Mouse (Mus musculus) forebrain, postnatal 0 days (tissue): ENCODE data around the gene Pcsk7. TPM values are rescaled to one million over a fixed set of nuclear protein-coding genes. Genes with fewer than 3 reads are reported as not detected.

Experiments used
- ATAC-seq: fragments of 200-750 bp; cut with Nextera tagmentation; 2 replicates; pipeline ENCODE4 v1.8.0; 2017; ENCODE audit warnings: mild to moderate bottlenecking, moderate library complexity
- DNase-seq: peaks from one replicate; pipeline ENCODE4 v3.0.0-alpha.2; 2015
- H3K27ac ChIP-seq: fragments of 300-500 bp; sonication (generic); 2 replicates; pipeline ENCODE4 v1.5.1; 2014; ENCODE audit warnings: low read depth, mild to moderate bottlenecking, antibody characterized with exemption, low read length, moderate library complexity, mixed read lengths
- H3K27me3 ChIP-seq: fragments of 300-500 bp; sonication (generic); 2 replicates; pipeline ENCODE4 v1.6.1; 2014; ENCODE audit warnings: mild to moderate bottlenecking, low read length, mixed read lengths; ENCODE audit not compliant: insufficient read depth
- H3K36me3 ChIP-seq: fragments of 300-500 bp; sonication (generic); 2 replicates; pipeline ENCODE4 v1.6.1; 2014; ENCODE audit warnings: mild to moderate bottlenecking, moderate library complexity; ENCODE audit not compliant: insufficient read depth
- H3K4me1 ChIP-seq: fragments of 300-500 bp; sonication (generic); 2 replicates; pipeline ENCODE4 v1.6.1; 2014; ENCODE audit warnings: antibody characterized with exemption; ENCODE audit not compliant: insufficient read depth
- H3K4me2 ChIP-seq: fragments of 300-500 bp; sonication (generic); 2 replicates; pipeline ENCODE4 v1.6.1; 2014; ENCODE audit warnings: low read depth, mild to moderate bottlenecking, moderate library complexity
- H3K4me3 ChIP-seq: fragments of 300-500 bp; sonication (generic); 2 replicates; pipeline ENCODE4 v1.5.1; 2014; ENCODE audit warnings: low read depth, low read length, mixed read lengths
- H3K9ac ChIP-seq: fragments of 300-500 bp; sonication (generic); 2 replicates; pipeline ENCODE4 v1.6.1; 2014; ENCODE audit warnings: mild to moderate bottlenecking
- H3K9me3 ChIP-seq: fragments of 300-500 bp; sonication (generic); 2 replicates; pipeline ENCODE4 v1.6.1; 2016; ENCODE audit warnings: low read length
- CTCF ChIP-seq: sonication (generic); IDR thresholded peaks from 2 replicates; pipeline ENCODE4 v1.5.1; 2016; ENCODE audit warnings: antibody characterized with exemption, control low read depth, low read depth
- WGBS: fragments of 180-500 bp; shearing (Covaris S2); extraction: QIAGEN DNeasy Blood & Tissue Kit; methylation state at CpG from one replicate; pipeline ENCODE4 v1.1.7; 2014; 5-methylcytosine and 5-hydroxymethylcytosine counted together
- polyA plus RNA-seq: library from polyadenylated mRNA; unstranded; fragments of >200 nt; fragmentation: Nextera tagmentation; extraction: Ambion mirVana; gene quantifications from 2 replicates; pipeline ENCODE4 v1.2.1, GENCODE M21; 2015
- total RNA-seq: library from RNA; depleted of rRNA; stranded (reverse); fragments of >200 nt; gene quantifications from 2 replicates; pipeline ENCODE4 v1.2.3, GENCODE M21; 2014

Gene Pcsk7
- total and polyA plus RNA-seq, 2 experiments from 2014 or later: 16.1 to 33.8 TPM

GRCm38 (mm10) chr9:45919895-45920294 lies 13.6 kb downstream of the Pcsk7 start:
- Histone ChIP-seq H3K9me3 (no peaks in the 10 kb centered on the region), H3K27me3 (no peaks in the 10 kb centered on the region), H3K36me3 (peaks cover 82% of the 10 kb centered on the region), H3K27ac (no peak overlapping the region), H3K9ac (no peak overlapping the region), H3K4me3 (no peak overlapping the region), H3K4me1 (no peaks in the 10 kb centered on the region), H3K4me2 (no peak overlapping the region)
- DNase-seq: no peak
- 58% methylated on average over 1 of the region's 1 CpGs for WGBS
- no peak for TF ChIP-seq CTCF
- no peak for ATAC-seq

- no peak for TF ChIP-seq CTCF
- WGBS: 88% methylated on average over 5 of the region's 5 CpGs
- no peak for ATAC-seq
- no peaks in the 10 kb centered on the region for H3K4me1 ChIP-seq
- no peaks in the 10 kb centered on the region for H3K9me3 ChIP-seq
- no peaks in the 10 kb centered on the region for H3K27me3 ChIP-seq
- H3K9ac ChIP-seq: no peak overlapping the region
- DNase-seq: no peak
- no peak overlapping the region for H3K27ac ChIP-seq
- peaks cover 57% of the 10 kb centered on the region for H3K36me3 ChIP-seq
- H3K4me2 ChIP-seq: no peak overlapping the region
- H3K4me3 ChIP-seq: no peak overlapping the region
Measured at GRCm38 (mm10) chr9:45929285-45929684, 23.0 kb downstream of the Pcsk7 start.

GRCm38 (mm10) chr9:45931958-45932357 lies 25.7 kb downstream of the Pcsk7 start:
- Histone ChIP-seq H3K9ac (no peak overlapping the region), H3K9me3 (no peaks in the 10 kb centered on the region), H3K4me1 (no peaks in the 10 kb centered on the region), H3K4me3 (no peak overlapping the region), H3K27ac (no peak overlapping the region), H3K4me2 (no peak overlapping the region), H3K36me3 (peaks cover 42% of the 10 kb centered on the region), H3K27me3 (no peaks in the 10 kb centered on the region)
- DNase-seq (no peak), ATAC-seq (no peak)
- no peak for TF ChIP-seq CTCF
- 60% methylated on average over 1 of the region's 1 CpGs for WGBS

- Histone ChIP-seq H3K4me3 (no peak overlapping the region), H3K4me1 (no peaks in the 10 kb centered on the region), H3K9ac (no peak overlapping the region), H3K27ac (no peak overlapping the region), H3K4me2 (no peak overlapping the region), H3K9me3 (no peaks in the 10 kb centered on the region), H3K27me3 (no peaks in the 10 kb centered on the region), H3K36me3 (peaks cover 36% of the 10 kb centered on the region)
- WGBS: 82% methylated on average over 11 of the region's 11 CpGs
- DNase-seq (no peak), ATAC-seq (peak; percentile 24; the same call in 1 of the 2 replicates)
- no peak for TF ChIP-seq CTCF
Measured at GRCm38 (mm10) chr9:45932571-45933415, 26.5 kb downstream of the Pcsk7 start.

GRCm38 (mm10) chr9:45935628-45936210 lies 29.4 kb downstream of the Pcsk7 start, which contains the start of gene Tagln:
TSS of gene Tagln (minus strand) at chr9:45936058.
- Histone ChIP-seq H3K27me3 (no peaks in the 10 kb centered on the region), H3K9me3 (no peaks in the 10 kb centered on the region), H3K36me3 (peaks cover 34% of the 10 kb centered on the region), H3K9ac (no peak within 1 kb of the TSS), H3K4me3 (no peak within 1 kb of the TSS), H3K27ac (no peak within 1 kb of the TSS), H3K4me1 (no peaks in the 10 kb centered on the region), H3K4me2 (peak within 1 kb of the TSS; percentile 24; the same call in 1 of the 2 replicates)
- WGBS: 10% methylated on average over 21 of the region's 21 CpGs
- peak; percentile 42; the same call in 1 of the 2 replicates for ATAC-seq
- no peak for DNase-seq
- no peak for TF ChIP-seq CTCF

- H3K27me3 ChIP-seq: no peaks in the 10 kb centered on the region
- DNase-seq (peak; percentile 61), ATAC-seq (peak; percentile 68)
Measured at GRCm38 (mm10) chr9:45936883-45937282, 30.6 kb downstream of the Pcsk7 start.

GRCm38 (mm10) chr9:45938088-45938487 lies 31.8 kb downstream of the Pcsk7 start:
- Histone ChIP-seq H3K4me2 (no peak overlapping the region), H3K9ac (no peak overlapping the region), H3K36me3 (peaks cover 50% of the 10 kb centered on the region), H3K4me3 (no peak overlapping the region), H3K27ac (no peak overlapping the region), H3K27me3 (no peaks in the 10 kb centered on the region), H3K4me1 (no peaks in the 10 kb centered on the region), H3K9me3 (no peaks in the 10 kb centered on the region)
- no peak for TF ChIP-seq CTCF
- DNase-seq (no peak), ATAC-seq (no peak)
- WGBS: 92% methylated on average over 8 of the region's 8 CpGs

More at GRCm38 (mm10) chr9:45936883-45937282, 30.6 kb downstream of the Pcsk7 start:
- Histone ChIP-seq H3K9me3 (no peaks in the 10 kb centered on the region), H3K4me2 (no peak overlapping the region), H3K4me3 (no peak overlapping the region), H3K36me3 (peaks cover 39% of the 10 kb centered on the region), H3K27ac (no peak overlapping the region), H3K9ac (no peak overlapping the region), H3K4me1 (no peaks in the 10 kb centered on the region)
- TF ChIP-seq CTCF: peak; percentile 70
- WGBS: 18% methylated on average over 3 of the region's 3 CpGs
